Mouse (Mus musculus) neural tube, embryonic 13.5 days (tissue): Measurements from ENCODE around the gene Rimklb. TPM values are rescaled to one million over a fixed set of nuclear protein-coding genes. Genes with fewer than 3 reads are reported as not detected.

Experiments used
- polyA plus RNA-seq: library from polyadenylated mRNA; unstranded; fragments of >200 nt; fragmentation: Nextera tagmentation; extraction: Ambion mirVana; gene quantifications from 2 replicates; pipeline ENCODE4 v1.2.1, GENCODE M21; 2015

Rimklb gene
- polyA plus RNA-seq, 1 experiment from 2014 or later = 90.9 TPM

Other genes with a start within 250 kb of the Rimklb start
- 0.21 and 0.63 TPM in 2 replicates for gene Klrg1, start 215.9 kb downstream of the Rimklb start, polyA plus RNA-seq
- gene M6pr, start 190.0 kb downstream of the Rimklb start, polyA plus RNA-seq = 59.9 and 66.1 TPM in 2 replicates
- gene Phc1, start 158.2 kb downstream of the Rimklb start, polyA plus RNA-seq = 34.0 and 34.4 TPM in 2 replicates
- 2.8 and 4.0 TPM in 2 replicates for gene Mfap5, start 7.1 kb upstream of the Rimklb start, polyA plus RNA-seq
- gene Aicda, start 55.0 kb upstream of the Rimklb start, polyA plus RNA-seq = 0.45 TPM in 2 replicates
- 2.1 and 2.3 TPM in 2 replicates for gene Apobec1, start 103.7 kb upstream of the Rimklb start, polyA plus RNA-seq
- not detected in 2 replicates for gene Gdf3, start 111.3 kb upstream of the Rimklb start, polyA plus RNA-seq
- gene Dppa3, start 127.6 kb upstream of the Rimklb start, polyA plus RNA-seq = not detected in 2 replicates
- 0.15 TPM in 2 replicates for gene Nanog, start 208.7 kb upstream of the Rimklb start, polyA plus RNA-seq